Mouse (Mus musculus): ENCODE results near the gene Gabrg3. TPM values are rescaled to one million over a fixed set of nuclear protein-coding genes. Genes with fewer than 3 reads are reported as not detected.

Gene Gabrg3
- total RNA-seq, 2 experiments from 2014 or later, result 15.5 to 16.5 TPM

Other genes with a start within 250 kb of the Gabrg3 start
- gene Gabrb3, start 32.5 kb upstream of the Gabrg3 start, total RNA-seq (2021), result 100 to 1,000 TPM; 267 to 275 TPM
- gene Gabra5, start 122.9 kb upstream of the Gabrg3 start, total RNA-seq (2021), result 100 to 1,000 TPM; 177 TPM